Mouse (Mus musculus): ENCODE data around the gene Tcf3. TPM values are rescaled to one million over a fixed set of nuclear protein-coding genes. Genes with fewer than 3 reads are reported as not detected.

Tcf3 gene
- polyA plus RNA-seq, 1 experiment from 2014 or later: 153 TPM

- peaks cover 49% of the 10 kb centered on the region for H3K36me3 ChIP-seq
- peak overlapping the region; percentile 93; the same call in 1 of the 2 replicates for H3K27ac ChIP-seq
- H3K4me3 ChIP-seq: peak overlapping the region; percentile 5; the same call in 1 of the 2 replicates
Measured at GRCm38 (mm10) chr10:80400704-80401161, 32.7 kb downstream of the Tcf3 start.

GRCm38 (mm10) chr10:80399973-80400703 lies 33.3 kb downstream of the Tcf3 start:
- Histone ChIP-seq H3K4me2 (replicated peaks) (peak overlapping the region; percentile 69), H3K9ac (peak overlapping the region; percentile 72), H3K36me3 (peaks cover 55% of the 10 kb centered on the region), H3K4me1 (peaks cover 37% of the 10 kb centered on the region), H3K9me3 (no peaks in the 10 kb centered on the region), H3K27ac (peak overlapping the region; percentile 93), H3K4me3 (peak overlapping the region; percentile 73), H3K27me3 (no peaks in the 10 kb centered on the region)
- no peak for ATAC-seq (ENCODE audit: low FRiP score, low read depth)
- 14% methylated on average over 17 of the region's 17 CpGs for WGBS

More at GRCm38 (mm10) chr10:80400704-80401161, 32.7 kb downstream of the Tcf3 start:
- H3K27me3 ChIP-seq: no peaks in the 10 kb centered on the region
- peak overlapping the region; percentile 69 for H3K4me2 ChIP-seq (replicated peaks)
- ATAC-seq (ENCODE audit: low FRiP score, low read depth): no peak
- no peaks in the 10 kb centered on the region for H3K9me3 ChIP-seq
- WGBS: 81% methylated on average over 4 of the region's 4 CpGs
- peak overlapping the region; percentile 72 for H3K9ac ChIP-seq
- peaks cover 43% of the 10 kb centered on the region for H3K4me1 ChIP-seq

- Histone ChIP-seq H3K27me3 (no peaks in the 10 kb centered on the region), H3K9ac (peak within 1 kb of the TSS; percentile 97), H3K27ac (peak within 1 kb of the TSS; percentile 99), H3K9me3 (no peaks in the 10 kb centered on the region), H3K4me3 (peak within 1 kb of the TSS; percentile 73), H3K4me2 (replicated peaks) (peak within 1 kb of the TSS; percentile 77), H3K36me3 (peaks cover 61% of the 10 kb centered on the region), H3K4me1 (peaks cover 30% of the 10 kb centered on the region)
- under 1% methylated on average over 73 of the region's 82 CpGs for WGBS
- ATAC-seq (ENCODE audit: low FRiP score, low read depth): peak; percentile 97
Measured at GRCm38 (mm10) chr10:80399191-80399972, 34.1 kb downstream of the Tcf3 start, which contains the start of gene Mbd3. Mbd3 (minus strand) TSS chr10:80399550.

- Histone ChIP-seq H3K9ac (peak overlapping the region; percentile 97), H3K27ac (peak overlapping the region; percentile 99), H3K4me2 (replicated peaks) (peak overlapping the region; percentile 77), H3K4me1 (peaks cover 30% of the 10 kb centered on the region), H3K4me3 (peak overlapping the region; percentile 73), H3K27me3 (no peaks in the 10 kb centered on the region), H3K36me3 (peaks cover 61% of the 10 kb centered on the region), H3K9me3 (no peaks in the 10 kb centered on the region)
- peak; percentile 74 for ATAC-seq (ENCODE audit: low FRiP score, low read depth)
- under 1% methylated on average over 49 of the region's 59 CpGs for WGBS
Measured at GRCm38 (mm10) chr10:80398719-80399190, 34.7 kb downstream of the Tcf3 start.

- H3K9me3 ChIP-seq: no peaks in the 10 kb centered on the region
- H3K27me3 ChIP-seq: no peaks in the 10 kb centered on the region
- no peak for ATAC-seq (ENCODE audit: low FRiP score, low read depth)
- peak overlapping the region; percentile 73 for H3K4me3 ChIP-seq
- H3K27ac ChIP-seq: peak overlapping the region; percentile 99
- H3K9ac ChIP-seq: peak overlapping the region; percentile 97
- peaks cover 30% of the 10 kb centered on the region for H3K4me1 ChIP-seq
- WGBS: 0% methylated on average over 1 of the region's 1 CpGs
- peaks cover 61% of the 10 kb centered on the region for H3K36me3 ChIP-seq
- H3K4me2 ChIP-seq (replicated peaks): peak overlapping the region; percentile 77
Measured at GRCm38 (mm10) chr10:80398174-80398535, 35.3 kb downstream of the Tcf3 start.

GRCm38 (mm10) chr10:80397524-80398173 lies 35.8 kb downstream of the Tcf3 start:
- peak overlapping the region; percentile 97 for H3K9ac ChIP-seq
- WGBS: 54% methylated on average over 8 of the region's 8 CpGs
- no peaks in the 10 kb centered on the region for H3K9me3 ChIP-seq
- no peaks in the 10 kb centered on the region for H3K27me3 ChIP-seq
- peak overlapping the region; percentile 99; the same call in 1 of the 2 replicates for H3K27ac ChIP-seq
- H3K4me2 ChIP-seq (replicated peaks): peak overlapping the region; percentile 77
- no peak for ATAC-seq (ENCODE audit: low FRiP score, low read depth)
- peaks cover 61% of the 10 kb centered on the region for H3K36me3 ChIP-seq
- peak overlapping the region; percentile 73 for H3K4me3 ChIP-seq
- peaks cover 30% of the 10 kb centered on the region for H3K4me1 ChIP-seq

GRCm38 (mm10) chr10:80396822-80397523 lies 36.5 kb downstream of the Tcf3 start:
- ATAC-seq (ENCODE audit: low FRiP score, low read depth): no peak
- Histone ChIP-seq H3K27me3 (no peaks in the 10 kb centered on the region), H3K4me1 (peaks cover 30% of the 10 kb centered on the region), H3K36me3 (peaks cover 61% of the 10 kb centered on the region), H3K27ac (no peak overlapping the region; the same call in 1 of the 2 replicates), H3K4me2 (replicated peaks) (peak overlapping the region; percentile 77), H3K9ac (peak overlapping the region; percentile 97), H3K4me3 (peak overlapping the region; percentile 73), H3K9me3 (no peaks in the 10 kb centered on the region)
- WGBS: 89% methylated on average over 11 of the region's 11 CpGs

GRCm38 (mm10) chr10:80395025-80395627 lies 38.3 kb downstream of the Tcf3 start:
- peaks cover 69% of the 10 kb centered on the region for H3K36me3 ChIP-seq
- no peak for ATAC-seq (ENCODE audit: low FRiP score, low read depth)
- peaks cover 18% of the 10 kb centered on the region for H3K4me1 ChIP-seq
- no peaks in the 10 kb centered on the region for H3K27me3 ChIP-seq
- 94% methylated on average over 35 of the region's 35 CpGs for WGBS
- no peak overlapping the region for H3K4me3 ChIP-seq
- H3K9me3 ChIP-seq: no peaks in the 10 kb centered on the region
- no peak overlapping the region for H3K27ac ChIP-seq
- H3K4me2 ChIP-seq (replicated peaks): no peak overlapping the region
- H3K9ac ChIP-seq: peak overlapping the region; percentile 53; the same call in 1 of the 2 replicates

- Histone ChIP-seq H3K4me2 (replicated peaks) (no peak overlapping the region), H3K4me3 (no peak overlapping the region), H3K27ac (no peak overlapping the region), H3K9me3 (no peaks in the 10 kb centered on the region), H3K36me3 (peaks cover 71% of the 10 kb centered on the region), H3K4me1 (peaks cover 23% of the 10 kb centered on the region), H3K27me3 (no peaks in the 10 kb centered on the region), H3K9ac (no peak overlapping the region)
- no peak for ATAC-seq (ENCODE audit: low FRiP score, low read depth)
- WGBS: 89% methylated on average over 5 of the region's 5 CpGs
Measured at GRCm38 (mm10) chr10:80392687-80393086, 40.8 kb downstream of the Tcf3 start.

- peaks cover 12% of the 10 kb centered on the region for H3K4me1 ChIP-seq
- no peaks in the 10 kb centered on the region for H3K9me3 ChIP-seq
- whole genome bisulfite sequencing: 85% methylated on average over 9 of the region's 9 CpGs
- no peak overlapping the region for H3K4me3 ChIP-seq
- H3K27ac ChIP-seq: no peak overlapping the region
- no peak overlapping the region for H3K9ac ChIP-seq
- peaks cover 58% of the 10 kb centered on the region for H3K36me3 ChIP-seq
- ATAC-seq (ENCODE audit: low FRiP score, low read depth): no peak
- no peak overlapping the region for H3K4me2 ChIP-seq (replicated peaks)
- no peaks in the 10 kb centered on the region for H3K27me3 ChIP-seq
Measured at GRCm38 (mm10) chr10:80390697-80391096, 42.8 kb downstream of the Tcf3 start.

- H3K9me3 ChIP-seq: no peaks in the 10 kb centered on the region
- H3K27me3 ChIP-seq: no peaks in the 10 kb centered on the region
- 70% methylated on average over 4 of the region's 4 CpGs for WGBS
- H3K27ac ChIP-seq: no peak overlapping the region
- ATAC-seq (ENCODE audit: low FRiP score, low read depth): no peak
- no peak overlapping the region for H3K9ac ChIP-seq
- no peak overlapping the region for H3K4me3 ChIP-seq
- H3K4me1 ChIP-seq: peaks cover 27% of the 10 kb centered on the region
- H3K4me2 ChIP-seq (replicated peaks): no peak overlapping the region
- peaks cover 52% of the 10 kb centered on the region for H3K36me3 ChIP-seq
Measured at GRCm38 (mm10) chr10:80389185-80389708, 44.2 kb downstream of the Tcf3 start.
